Mouse (Mus musculus) naive thymus-derived CD4-positive, alpha-beta T cell, adult 2 months (primary cell): ENCODE results near the gene Draxin.
A peak's percentile ranks its signal among the peaks of the same experiment; 100 is the strongest.
"Not testable (repeated sequence)": the region's sequence is repeated elsewhere in the genome, so short reads cannot be mapped to it uniquely, and the experiment has no call there.

ENCODE experiments used
- DNase-seq: peaks from one replicate; pipeline ENCODE4 v3.0.0-alpha.2; 2011; ENCODE audit warnings: low read depth

Draxin gene

DNA sequence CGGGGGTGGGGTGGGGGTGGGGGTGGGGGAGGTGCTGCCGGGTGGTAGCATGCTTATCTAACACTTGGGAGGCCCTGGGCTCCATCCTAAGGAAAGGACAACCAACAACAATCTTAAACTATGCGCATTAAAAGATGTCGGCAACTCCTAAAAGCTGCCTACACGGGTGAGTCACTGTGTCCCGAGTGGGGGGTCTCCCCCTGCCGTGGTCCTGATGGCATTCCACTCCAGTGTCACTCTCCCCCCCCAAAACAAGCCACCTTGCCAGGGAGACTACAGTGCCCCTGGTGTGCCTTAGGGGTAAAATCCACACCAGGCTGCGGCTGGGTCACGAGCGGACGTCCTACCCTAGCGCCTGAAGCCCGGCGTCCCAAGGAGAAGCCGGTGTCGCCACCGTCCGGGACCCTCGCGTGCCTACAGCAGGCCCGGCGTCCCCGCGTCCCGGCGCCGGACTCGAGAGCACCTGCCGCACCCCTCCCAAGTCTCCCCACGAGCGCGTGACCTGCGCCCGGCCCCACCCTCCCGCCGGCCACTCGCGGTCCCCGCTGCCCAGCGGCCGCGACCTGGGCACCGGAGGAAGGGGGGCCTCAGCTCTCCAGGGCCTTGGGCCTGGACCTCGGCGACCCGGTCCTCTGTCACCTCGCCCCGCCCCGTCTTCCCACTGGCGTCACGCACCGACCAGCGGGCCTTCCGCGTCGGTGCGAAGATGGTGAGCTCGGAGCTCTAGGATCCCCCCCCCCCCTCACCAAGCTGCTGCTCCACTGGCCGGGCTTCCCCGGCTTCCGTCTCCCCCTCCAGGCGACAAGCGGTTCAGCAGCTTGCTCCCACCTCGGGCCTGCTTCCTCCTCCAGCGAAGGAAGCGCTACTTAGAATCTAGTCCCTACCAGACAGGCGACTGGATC is 21.0 kb upstream of the Draxin start, which contains the start of gene Fbxo6:
Gene Fbxo6, minus strand, starts transcription at position 874 of the 902 bp plus-strand sequence.
- peak; percentile 94 for DNase-seq

DNA sequence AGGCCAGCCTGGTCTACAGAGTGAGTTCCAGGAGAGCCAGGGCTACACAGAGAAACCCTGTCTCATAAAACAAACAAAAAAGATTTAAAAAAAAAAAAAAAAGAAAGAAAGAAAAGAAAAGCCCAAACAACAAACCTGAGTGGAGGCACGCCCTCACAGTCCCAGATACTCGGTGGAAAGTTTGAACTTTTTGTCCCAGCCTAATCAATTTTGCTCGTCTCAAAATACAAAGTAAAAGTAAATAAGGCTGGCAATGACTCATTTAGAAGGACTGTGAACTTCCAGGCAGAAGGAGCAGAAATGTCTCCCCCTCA is 20.4 kb upstream of the Draxin start:
- no peak for DNase-seq

DNA sequence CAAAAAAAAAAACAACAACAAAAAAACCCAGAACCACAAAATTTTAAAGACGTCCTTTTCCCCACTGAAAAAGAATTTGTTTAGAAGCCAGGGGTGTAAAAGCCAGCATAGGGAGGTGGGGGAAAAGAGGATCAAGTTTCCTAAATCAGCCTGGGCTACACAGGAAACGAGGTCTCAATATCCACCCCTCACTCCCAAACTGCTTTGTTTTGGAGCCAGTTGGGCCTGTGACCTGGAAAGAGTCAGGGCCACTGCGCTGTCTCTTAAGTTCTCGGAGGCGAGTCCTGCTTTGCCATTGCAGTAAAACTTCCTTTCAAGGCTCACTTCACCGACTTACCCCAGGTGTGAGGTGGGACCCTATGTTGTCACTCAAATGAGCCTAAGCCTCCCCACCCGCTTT is 19.7 kb upstream of the Draxin start:
- no peak for DNase-seq

DNA sequence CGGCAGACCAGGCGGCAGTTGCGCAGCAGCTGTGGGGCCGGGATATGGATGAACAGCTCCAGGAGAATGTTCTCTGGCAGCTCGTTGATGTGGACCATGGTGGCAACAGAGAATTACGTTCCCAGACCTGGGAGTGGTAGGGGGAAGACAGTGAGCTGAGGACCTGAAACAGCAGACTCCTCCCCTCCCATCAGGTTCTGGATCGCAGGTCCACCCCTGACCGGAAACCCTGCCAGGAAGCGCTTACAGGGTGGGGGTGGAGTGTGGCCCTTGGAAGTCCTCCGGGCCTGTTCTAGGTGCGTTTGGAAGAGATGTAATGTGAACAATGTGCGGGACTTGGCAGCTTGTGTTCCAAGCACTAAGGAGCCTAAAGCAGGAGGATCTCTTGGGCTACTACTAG is 19.0 kb upstream of the Draxin start:
- DNase-seq: no peak

DNA sequence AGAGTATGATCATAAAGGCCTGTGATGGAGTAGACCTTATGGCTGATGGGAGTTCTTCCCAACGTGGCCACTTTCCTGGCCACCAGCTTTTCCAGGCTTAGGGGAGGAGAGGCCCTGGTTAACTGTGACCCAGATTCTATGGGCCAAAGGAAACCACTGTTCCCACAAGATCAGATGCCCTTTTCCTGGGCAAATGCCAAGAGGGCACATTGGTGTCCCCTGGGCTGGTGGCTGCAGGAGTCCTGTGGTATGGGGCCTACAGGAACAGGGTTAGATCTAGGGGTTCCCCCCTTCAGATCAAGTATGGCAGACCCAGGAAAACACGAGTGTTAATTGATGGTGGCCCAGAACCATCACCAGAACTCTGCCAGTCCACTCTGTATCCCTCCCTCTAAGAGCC is 17.2 kb upstream of the Draxin start:
- DNase-seq: no peak

DNA sequence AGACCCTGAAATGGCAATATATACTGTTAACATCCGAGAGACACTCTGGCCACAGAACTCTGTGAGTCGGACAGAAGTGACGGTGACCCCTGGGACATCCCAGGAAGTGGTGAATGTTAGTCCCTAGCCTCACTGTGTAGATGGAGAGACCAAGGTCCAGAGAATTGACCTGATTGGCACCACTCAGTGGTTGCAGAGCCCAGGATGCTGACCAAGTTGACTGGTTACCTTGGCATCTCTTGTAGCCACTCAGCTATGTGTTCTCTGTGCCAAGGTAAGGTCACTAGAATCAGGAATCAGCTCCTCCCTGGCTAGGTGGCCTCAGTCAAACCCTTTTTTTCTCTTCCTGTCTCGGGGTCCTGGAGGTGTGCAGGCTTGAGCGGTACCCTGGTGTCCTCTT is 13.2 kb upstream of the Draxin start:
- no peak for DNase-seq

DNA sequence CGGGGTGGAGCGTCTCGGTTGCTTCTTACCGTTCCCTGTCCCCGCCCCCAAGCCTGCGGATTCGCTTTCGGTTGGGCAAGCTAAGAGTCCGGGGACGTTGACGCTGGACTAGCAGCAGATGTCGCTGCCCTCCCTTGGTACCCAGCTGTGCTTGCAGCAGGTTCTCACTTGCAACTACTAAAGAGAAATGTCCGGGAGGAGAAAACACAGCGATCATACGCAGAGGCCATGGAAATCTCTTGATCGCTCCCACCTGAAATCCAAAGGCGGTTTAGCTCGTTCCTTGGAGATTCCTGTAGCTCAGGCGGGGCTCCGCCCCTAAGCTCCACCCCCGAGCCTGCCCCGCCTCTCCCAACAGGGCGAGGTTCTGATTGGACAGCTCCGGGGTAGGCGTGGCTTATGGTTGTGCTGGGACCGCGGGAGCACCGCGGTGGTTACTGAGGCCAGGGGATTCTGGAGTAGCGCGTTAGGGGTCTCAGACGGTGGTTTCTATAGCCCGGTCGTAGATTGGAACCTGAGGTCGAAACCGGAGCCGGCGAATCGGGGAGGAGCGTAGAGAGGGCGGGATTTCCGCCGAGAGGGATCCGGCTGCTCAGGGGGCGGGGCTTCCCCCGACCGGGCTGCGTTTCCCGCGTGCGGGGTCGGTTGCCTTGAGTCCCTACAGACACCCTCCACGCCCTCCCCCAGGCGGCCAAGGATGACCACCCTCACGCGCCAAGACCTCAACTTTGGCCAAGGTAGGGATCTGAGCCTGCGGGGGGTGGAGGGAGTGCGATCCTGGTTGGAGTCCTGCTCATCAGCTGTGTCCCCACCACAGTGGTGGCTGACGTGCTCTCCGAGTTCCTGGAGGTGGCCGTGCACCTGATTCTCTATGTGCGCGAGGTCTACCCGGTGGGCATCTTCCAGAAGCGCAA is 9.9 kb upstream of the Draxin start:
- DNase-seq: peak; percentile 96

DNA sequence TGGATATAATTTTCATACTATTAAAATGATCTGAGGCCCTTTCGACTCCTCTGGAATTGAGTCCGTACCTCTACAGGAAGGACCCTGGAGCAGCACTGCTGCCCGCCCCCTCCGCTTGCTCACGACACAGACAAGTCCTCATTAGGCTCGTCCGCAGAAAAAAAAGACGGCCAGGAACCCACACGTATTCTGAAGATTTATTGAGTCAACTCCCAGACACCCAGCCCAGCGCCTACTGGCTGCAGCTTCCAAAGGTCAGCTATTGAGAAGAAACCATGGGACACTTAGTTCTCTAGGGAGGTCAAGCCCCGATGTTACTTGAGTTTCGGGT is 9.2 kb upstream of the Draxin start:
- DNase-seq: no peak

DNA sequence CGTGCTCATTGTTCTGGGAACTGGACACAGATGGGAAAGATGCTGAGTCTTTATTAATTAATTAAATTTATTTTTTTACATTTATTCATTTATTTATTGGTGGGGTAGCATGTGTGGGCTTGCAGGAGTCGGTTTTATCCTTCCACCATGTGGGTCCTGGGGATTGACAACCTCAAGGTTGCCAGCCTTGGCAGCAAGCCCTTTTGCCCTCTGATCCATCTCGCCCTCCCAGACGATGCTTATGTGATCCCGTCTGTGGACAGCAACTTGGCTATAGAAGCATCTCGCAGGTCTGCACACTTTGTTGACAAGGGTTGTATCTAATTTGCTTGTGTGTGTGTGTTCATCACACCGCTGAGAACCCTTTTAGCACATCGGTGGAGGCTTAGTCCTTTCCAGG is 7.0 kb upstream of the Draxin start:
- DNase-seq: no peak

DNA sequence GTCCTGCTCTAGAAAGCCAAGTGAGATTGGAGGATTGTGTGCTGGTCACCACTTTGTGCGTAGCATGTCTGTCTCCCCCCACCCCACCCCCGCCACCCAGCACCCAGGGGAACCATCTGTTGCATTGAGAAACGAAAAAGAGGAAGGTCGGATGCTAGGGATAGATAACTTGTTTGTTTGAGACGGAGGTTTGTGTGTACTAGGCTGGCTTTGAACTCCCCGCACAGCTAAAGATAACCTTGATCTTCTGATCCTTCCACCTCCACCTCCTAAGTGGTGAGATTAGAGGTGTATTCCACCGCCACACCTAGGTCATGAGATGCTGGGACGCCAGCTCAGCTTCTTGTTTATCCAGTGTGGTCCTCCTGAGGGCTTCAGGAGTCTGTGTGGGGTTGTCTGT is 4.5 kb upstream of the Draxin start:
- no peak for DNase-seq

DNA sequence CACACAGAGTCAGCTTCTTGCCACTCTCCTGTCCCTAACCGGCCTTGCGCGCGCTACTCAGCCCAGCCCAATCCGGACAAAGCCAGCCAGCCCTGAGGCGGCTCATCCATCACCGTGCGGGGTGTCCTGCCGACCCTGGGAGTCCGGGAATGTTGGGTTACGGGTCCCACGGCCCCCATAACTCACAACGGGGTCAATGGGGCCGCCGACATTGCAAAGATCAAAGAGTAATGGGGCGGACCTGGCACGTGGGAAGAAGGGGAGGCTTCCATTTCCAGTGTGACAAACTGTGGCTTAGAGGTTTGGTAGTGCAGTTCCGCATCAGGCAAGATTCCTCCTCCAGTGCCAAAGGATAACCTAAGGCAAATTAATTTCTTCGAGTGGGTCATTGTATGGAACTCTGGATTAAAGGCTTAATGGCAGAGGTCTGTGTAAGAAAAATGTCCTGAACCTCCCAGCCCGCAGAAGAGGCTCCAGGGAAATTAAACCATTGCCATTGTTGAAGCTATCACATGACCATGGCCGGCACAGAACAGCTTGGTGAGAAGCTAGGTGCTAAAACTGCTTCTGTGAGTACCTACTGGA is 1.1 kb upstream of the Draxin start:
- DNase-seq: no peak

DNA sequence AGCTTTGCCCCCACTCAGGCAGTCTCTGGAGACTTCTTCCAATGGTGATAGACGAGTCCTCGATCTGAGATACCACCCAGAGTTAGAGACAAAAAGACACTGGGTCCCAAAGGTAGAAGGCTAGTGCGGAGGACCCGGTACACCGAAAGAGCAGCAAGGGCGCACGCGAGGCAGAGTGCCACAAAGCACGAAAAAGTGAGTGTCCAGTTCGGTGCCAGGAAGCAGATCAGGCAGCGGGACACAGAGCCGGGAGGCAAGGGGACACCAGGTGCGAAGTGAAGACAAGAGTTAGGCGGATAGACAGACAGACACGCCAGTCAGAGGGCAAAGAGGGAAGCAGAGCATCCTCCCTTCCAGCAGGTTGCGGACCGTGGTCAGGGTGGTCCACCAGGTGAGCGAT is 365 bp downstream of the Draxin start, which contains the start of gene Mad2l2:
Gene Mad2l2, plus strand, starts transcription at position 252 of the 400 bp plus-strand sequence.
- no peak for DNase-seq

DNA sequence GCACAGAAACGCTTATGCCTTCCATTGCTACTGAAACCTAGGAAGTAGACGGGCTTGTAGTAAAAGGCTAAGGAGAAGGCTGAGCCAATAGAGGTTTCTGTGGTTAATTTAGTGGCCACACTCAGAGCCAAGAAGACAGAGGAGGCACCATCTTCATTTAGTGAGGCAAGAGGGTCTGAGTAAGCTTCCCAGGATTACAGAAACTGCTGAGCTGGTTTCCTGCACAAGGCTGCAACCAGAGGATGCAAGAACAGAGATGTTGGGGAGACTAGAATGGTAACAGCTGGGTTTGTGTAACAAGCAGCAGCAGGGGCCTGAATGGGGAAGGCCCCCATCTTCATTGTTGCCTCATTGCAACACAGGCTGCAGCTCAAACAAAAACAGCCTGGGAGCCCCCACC is 1.8 kb downstream of the Draxin start:
- no peak for DNase-seq

DNA sequence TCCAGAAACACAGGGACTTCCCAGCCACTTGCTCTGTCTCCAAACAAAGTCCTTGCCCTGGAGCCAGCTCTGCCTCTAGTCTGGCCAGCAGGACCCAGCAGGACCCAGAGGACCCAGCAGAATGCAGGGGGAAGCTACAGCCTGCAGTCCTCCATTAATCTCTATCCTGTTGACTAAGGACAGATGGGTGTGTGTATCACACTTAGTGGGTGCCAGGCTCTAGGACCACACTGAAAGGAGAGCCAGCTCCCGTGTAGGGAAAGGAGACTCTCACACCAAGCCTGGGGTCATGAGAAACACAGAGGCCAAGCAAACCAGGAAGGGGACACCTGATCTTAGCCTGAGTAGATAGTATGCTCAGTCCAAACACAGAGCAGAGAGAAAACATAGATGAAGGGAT is 2.3 kb downstream of the Draxin start:
- no peak for DNase-seq

DNA sequence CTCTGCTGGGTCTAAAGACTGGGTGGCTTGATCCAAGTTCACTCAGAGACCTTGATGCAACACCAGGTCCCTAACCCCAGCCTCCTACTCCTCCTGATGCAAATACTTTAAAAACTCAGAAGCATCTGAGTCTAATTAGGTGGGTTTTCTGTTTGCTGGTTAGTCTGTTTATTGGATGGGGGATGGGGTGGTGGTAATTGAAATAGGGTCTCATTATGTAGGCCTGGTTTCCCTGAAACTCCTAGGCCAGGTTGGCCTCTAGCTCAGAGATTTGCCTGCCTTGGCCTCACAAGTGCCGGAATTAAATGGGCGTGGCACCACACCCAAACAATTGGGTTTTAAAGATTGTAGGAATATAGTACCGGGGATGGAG is 7.8 kb downstream of the Draxin start:
- DNase-seq: no peak

DNA sequence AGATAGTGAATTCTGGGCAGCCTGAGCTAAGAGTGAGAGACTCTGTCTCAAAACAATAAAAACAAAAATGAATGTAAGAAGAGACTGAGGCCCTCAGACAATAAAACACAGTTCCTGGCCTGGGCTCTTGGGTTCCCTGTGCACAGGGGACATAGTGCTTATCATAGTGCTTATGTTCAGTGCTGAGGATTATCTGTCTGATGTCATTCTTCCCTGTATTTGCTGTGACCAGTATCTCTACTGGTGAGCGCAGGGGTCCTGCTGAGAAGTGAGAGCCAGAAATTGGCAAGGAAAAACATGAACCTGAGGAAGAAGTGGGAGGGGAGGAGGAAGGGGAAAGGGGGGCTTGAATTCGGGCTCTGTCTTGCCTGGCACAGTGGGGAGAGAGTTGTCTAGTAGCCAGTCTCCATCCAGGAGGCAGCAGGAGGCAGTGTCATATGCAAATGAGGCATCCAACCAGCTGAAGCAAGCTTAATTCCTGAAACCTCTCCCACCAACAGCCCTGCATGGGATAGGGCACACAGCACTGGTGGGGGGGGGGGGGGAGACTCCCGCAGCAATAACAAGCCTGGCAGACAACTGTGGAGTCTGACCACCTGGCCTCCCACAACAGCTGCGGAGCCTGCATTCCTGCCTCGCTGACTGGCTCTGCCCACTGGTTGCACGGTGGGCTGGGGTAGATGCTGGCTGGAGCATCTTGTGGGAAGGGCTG is 8.4 kb downstream of the Draxin start:
- DNase-seq: no peak

DNA sequence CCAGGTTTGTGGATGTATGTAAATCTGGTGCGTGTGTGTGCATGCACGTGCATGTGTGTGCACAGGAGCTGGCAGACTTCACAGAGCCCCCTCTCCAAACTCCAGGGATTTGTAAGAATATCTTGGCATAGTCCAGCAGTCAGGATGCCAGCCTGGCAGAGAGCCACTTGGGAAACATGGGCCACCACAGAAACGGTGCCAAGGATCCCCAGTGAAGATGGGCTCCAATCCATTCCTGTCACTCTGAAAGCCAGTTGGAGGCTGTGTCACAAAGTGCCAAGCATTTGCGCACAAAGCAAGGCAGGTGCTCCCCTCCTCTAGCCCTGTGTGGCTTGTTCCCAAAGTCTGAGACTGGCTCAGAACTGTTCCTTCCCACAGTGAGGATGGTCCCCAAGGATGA is 9.1 kb downstream of the Draxin start:
- DNase-seq: no peak

DNA sequence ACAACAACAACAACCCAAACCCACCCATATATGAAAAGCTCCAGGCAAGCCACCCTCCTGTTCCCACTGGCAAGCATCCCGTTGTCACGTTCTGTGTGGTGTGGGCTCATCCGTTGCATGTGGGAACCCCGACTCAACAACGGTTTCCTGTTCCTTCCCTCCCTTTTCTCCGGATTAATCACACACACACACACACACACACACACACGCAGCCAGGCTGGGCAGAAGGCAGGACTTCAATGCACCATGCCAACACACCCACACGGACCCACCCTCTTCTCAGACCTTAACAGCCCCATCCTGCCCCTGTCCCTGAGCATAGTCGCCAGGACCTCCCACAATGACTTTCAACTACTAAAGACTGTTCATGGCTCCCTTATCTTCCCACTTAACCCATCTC is 9.9 kb downstream of the Draxin start:
- DNase-seq: no peak

DNA sequence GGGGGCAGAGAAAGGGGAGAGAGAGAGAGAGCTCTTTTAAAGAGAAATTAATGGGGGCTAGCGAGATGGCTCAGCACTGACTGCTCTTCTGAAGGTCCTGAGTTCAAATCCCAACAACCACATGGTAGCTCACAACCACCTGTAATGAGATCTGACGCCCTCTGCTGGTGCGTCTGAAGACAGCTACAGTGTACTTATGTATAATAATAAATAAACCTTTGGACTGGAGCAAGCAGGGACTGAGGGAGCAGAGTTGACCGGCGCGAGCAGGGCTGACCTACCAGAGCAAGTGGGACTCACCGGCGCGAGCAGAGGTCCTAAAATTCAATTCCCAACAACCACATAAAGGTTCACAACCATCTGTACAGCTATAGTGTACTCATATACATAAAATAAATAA is 10.9 kb downstream of the Draxin start:
- DNase-seq: not testable (repeated sequence)

DNA sequence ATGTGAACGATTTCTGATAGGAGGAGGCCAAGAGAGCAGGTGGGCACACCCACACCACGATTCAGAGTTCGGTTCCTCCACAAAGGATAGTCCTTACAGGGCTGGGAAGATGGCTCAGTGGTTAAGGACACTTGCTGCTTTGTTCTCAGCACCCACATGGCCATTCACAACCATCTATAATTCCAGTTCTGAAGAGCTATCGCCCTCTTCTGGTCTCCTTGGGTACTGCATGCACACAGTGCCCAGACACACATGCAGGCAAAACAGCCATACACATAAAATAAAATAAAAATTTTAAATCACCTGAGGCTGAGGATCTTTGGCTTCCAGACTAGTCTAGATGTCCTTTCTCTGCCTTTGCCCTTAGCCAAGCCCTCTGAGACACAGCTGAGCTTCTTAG is 13.1 kb downstream of the Draxin start:
- DNase-seq: peak; percentile 44

DNA sequence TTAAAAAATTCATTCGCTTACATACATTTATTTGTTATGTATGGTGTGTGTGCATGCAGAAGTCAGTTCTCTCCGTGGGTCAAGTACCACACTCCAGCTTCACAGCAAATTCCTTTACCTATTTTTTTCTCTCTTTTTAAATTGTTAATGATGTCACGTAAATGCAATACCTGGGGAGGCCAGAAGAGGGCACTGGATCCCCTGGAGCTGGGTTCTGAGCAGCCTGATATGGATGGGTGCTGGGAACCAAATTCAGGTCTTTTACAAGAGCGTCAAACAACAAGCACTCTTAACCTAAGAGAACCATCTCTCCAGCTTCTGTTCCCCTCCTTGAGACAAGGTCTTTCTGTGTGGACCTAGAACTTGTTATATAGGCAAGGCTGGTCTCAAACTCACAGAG is 13.8 kb downstream of the Draxin start:
- peak; percentile 43 for DNase-seq

DNA sequence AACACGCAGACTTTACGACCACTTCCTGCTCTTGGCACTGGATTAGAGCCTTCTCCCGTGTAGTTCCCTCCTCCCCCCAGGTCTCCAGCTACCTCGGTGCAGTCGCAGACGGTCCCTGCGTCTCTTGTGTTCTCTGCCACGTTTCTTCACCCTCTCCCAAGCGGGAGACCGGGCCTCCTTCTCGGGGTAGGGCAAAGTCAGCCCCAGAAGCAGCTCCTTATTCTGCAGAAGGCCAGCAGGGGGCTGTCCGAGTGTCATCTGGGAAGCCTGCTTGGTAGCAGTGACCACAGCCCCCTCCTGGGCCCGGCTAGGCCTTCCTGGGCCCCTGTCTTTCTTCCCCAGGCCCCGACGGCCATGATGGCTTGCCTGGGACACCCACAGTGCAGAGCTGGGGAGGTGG is 15.0 kb downstream of the Draxin start:
- peak; percentile 49 for DNase-seq
